Mouse (Mus musculus) liver, postnatal 0 days (tissue): ENCODE data around the gene Furin.

ENCODE experiments used
- CTCF ChIP-seq: sonication (generic); IDR thresholded peaks from 2 replicates; pipeline ENCODE4 v1.5.1; 2016; ENCODE audit warnings: antibody characterized with exemption, low read depth
- EP300 ChIP-seq: IDR thresholded peaks from 2 replicates; pipeline ENCODE4 v1.6.1; 2016; ENCODE audit warnings: antibody characterized with exemption, low read depth, mild to moderate bottlenecking

DNA sequence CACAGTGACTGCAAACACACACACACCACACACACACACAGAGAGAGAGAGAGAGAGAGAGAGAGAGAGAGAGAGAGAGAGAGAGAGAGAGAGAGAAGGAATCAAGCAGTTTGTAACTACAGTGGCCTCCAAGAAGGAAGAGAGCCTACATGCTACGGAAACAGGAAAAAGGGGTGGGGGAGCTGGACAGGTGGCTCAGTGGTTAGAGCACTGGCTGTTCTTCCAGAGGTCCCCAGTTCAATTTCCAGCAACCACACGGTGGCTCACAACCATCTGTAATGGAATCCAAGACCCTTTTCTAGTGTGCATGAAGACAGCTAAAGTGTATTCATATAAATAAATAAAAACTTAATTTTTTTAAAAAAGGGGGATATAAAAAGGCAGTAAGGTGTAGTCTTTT lies 32.6 kb downstream of the Furin start:
- TF ChIP-seq CTCF (no peak), EP300 (no peak)
